Mouse (Mus musculus): ENCODE data around the gene Syngr2.

GRCm38 (mm10) chr11:117766275-117766674, 43.2 kb upstream of the Syngr2 start:
- TF ChIP-seq CTCF (IDR thresholded peaks at IDR 0.05; ENCODE audit: low read depth, low read length) (no peak), GATA1 (IDR thresholded peaks at IDR 0.05; ENCODE audit: borderline replicate concordance, low read length) (no peak), POLR2AphosphoS5 (IDR thresholded peaks at IDR 0.05; ENCODE audit: insufficient replicate concordance, low read depth, low read length) (no peak), TAL1 (conservative IDR thresholded peaks at IDR 0.05; ENCODE audit: low read depth, low read length) (no peak), GATA2 (IDR thresholded peaks at IDR 0.05; ENCODE audit: borderline replicate concordance, low read depth, low read length) (no peak)
